Mouse (Mus musculus): ENCODE measurements around the gene Lcn12. TPM values are rescaled to one million over a fixed set of nuclear protein-coding genes. Genes with fewer than 3 reads are reported as not detected.
A peak's percentile ranks its signal among the peaks of the same experiment; 100 is the strongest.

Gene Lcn12
- polyA plus RNA-seq, 1 experiment from 2014 or later: not detected

- WGBS: 76% methylated on average over 9 of the region's 9 CpGs
- Histone ChIP-seq H3K36me3 (0 out of 2 replicates have a peak, but pooled peaks cover 9% of the 10 kb centered on the region), H3K9me3 (replicated peaks) (no peaks in the 10 kb centered on the region), H3K9ac (no peak overlapping the region), H3K4me1 (peaks cover 33% of the 10 kb centered on the region), H3K27me3 (no peaks in the 10 kb centered on the region), H3K4me3 (replicated peaks) (peak overlapping the region; percentile 8; the same call in 1 of the 2 replicates), H3K27ac (replicated peaks) (0 out of 2 replicates have a peak overlapping the region, but pooled peaks have one; percentile 36), H3K4me2 (replicated peaks) (no peak overlapping the region)
- no peak for ATAC-seq (ENCODE audit: insufficient number of reproducible peaks, low FRiP score, low TSS enrichment, low read depth)
Measured at GRCm38 (mm10) chr2:25457022-25457896, 36.5 kb downstream of the Lcn12 start.

DNA sequence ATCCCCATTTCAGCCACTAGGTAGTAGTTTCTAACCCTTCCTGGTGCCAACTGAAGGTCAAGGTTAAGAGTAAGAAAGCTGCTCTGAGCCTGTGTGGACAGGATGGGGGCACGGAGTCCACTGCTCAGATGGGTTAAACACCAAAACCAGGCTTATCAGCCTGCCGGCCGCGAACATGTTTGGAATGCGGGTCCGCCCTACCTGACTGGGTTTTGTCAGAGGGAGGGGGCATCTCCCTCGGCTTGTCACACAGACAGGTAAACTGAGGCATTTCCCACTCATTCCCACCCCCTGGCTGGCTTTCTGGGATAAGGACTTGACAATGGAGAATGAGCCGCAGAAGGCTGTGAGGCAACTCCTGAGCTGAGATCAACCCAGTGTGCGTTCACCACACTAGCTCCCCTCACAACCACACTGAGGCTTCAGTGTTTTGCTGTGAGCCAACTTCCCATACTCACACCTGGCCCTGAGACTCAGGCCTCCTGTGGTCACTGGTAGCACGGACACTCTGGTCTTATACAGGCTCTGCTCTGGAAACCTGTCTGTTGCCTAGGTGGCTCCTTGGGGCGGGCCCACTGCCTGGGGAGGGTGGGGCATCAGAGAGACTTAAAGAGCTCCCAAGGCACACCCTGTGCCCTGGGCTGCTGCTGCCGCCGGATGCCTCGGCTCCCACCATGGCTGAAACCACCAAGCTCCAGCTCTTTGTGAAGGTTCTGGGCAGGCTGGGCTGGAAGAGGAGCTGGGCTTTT, 37.3 kb downstream of the Lcn12 start, which contains the start of gene Clic3:
TSS of gene Clic3 (plus strand) at position 634 of the 749 bp plus-strand sequence.
- no peaks in the 10 kb centered on the region for H3K27me3 ChIP-seq
- H3K27ac ChIP-seq (replicated peaks): 0 out of 2 replicates have a peak within 1 kb of the TSS, but pooled peaks have one; percentile 36
- 53% methylated on average over 14 of the region's 14 CpGs for WGBS
- H3K9me3 ChIP-seq (replicated peaks): no peaks in the 10 kb centered on the region
- 0 out of 2 replicates have a peak, but pooled peaks cover 9% of the 10 kb centered on the region for H3K36me3 ChIP-seq
- no peak within 1 kb of the TSS for H3K9ac ChIP-seq
- no peak for ATAC-seq (ENCODE audit: insufficient number of reproducible peaks, low FRiP score, low TSS enrichment, low read depth)
- H3K4me2 ChIP-seq (replicated peaks): no peak within 1 kb of the TSS
- peak within 1 kb of the TSS; percentile 8; the same call in 1 of the 2 replicates for H3K4me3 ChIP-seq (replicated peaks)
- peaks cover 28% of the 10 kb centered on the region for H3K4me1 ChIP-seq

DNA sequence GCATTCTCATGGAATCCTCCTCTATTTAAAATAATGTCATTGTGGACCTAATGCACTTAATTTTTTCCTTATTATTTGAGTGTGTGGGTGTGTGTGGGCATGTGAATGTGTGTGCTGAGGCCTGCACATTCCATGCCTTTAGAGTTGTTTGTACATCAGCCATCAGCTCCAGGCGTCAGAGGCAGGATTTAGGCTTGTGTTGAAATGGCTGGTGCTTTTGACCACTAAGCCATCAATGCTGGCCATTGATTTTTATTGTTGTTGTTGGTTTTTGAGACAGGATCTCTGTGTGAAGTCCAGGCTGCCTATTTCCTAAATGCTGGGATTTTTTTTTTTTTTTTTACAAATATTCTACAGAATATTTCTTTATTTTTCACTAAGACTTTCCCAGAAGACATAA, 40.8 kb downstream of the Lcn12 start:
- 46% methylated on average over 1 of the region's 1 CpGs for WGBS

GRCm38 (mm10) chr2:25450853-25451647, 42.7 kb downstream of the Lcn12 start:
- Histone ChIP-seq H3K27me3 (no peaks in the 10 kb centered on the region), H3K4me3 (replicated peaks) (no peak overlapping the region)
- WGBS: 75% methylated on average over 8 of the region's 8 CpGs

More for the DNA sequence above, 40.8 kb downstream of the Lcn12 start:
- Histone ChIP-seq H3K4me3 (replicated peaks) (no peak overlapping the region), H3K27me3 (no peaks in the 10 kb centered on the region), H3K4me1 (0 out of 2 replicates have a peak, but pooled peaks cover 4% of the 10 kb centered on the region), H3K27ac (replicated peaks) (no peak overlapping the region), H3K9me3 (replicated peaks) (no peaks in the 10 kb centered on the region), H3K36me3 (no peaks in the 10 kb centered on the region), H3K9ac (no peak overlapping the region), H3K4me2 (replicated peaks) (no peak overlapping the region)
- ATAC-seq (ENCODE audit: insufficient number of reproducible peaks, low FRiP score, low TSS enrichment, low read depth): no peak

GRCm38 (mm10) chr2:25442682-25443081, 51.0 kb downstream of the Lcn12 start:
- 88% methylated on average over 14 of the region's 14 CpGs for WGBS
- ATAC-seq (ENCODE audit: insufficient number of reproducible peaks, low FRiP score, low TSS enrichment, low read depth): no peak
- Histone ChIP-seq H3K4me1 (no peaks in the 10 kb centered on the region), H3K27ac (replicated peaks) (no peak overlapping the region), H3K4me2 (replicated peaks) (no peak overlapping the region), H3K9ac (no peak overlapping the region), H3K27me3 (no peaks in the 10 kb centered on the region), H3K36me3 (peaks cover 16% of the 10 kb centered on the region; the same call in 1 of the 2 replicates), H3K9me3 (replicated peaks) (no peaks in the 10 kb centered on the region), H3K4me3 (replicated peaks) (no peak overlapping the region)

More at GRCm38 (mm10) chr2:25450853-25451647, 42.7 kb downstream of the Lcn12 start:
- Histone ChIP-seq H3K4me2 (replicated peaks) (no peak overlapping the region), H3K4me1 (no peaks in the 10 kb centered on the region), H3K9me3 (replicated peaks) (no peaks in the 10 kb centered on the region), H3K36me3 (no peaks in the 10 kb centered on the region), H3K9ac (no peak overlapping the region), H3K27ac (replicated peaks) (no peak overlapping the region)
- no peak for ATAC-seq (ENCODE audit: insufficient number of reproducible peaks, low FRiP score, low TSS enrichment, low read depth)

DNA sequence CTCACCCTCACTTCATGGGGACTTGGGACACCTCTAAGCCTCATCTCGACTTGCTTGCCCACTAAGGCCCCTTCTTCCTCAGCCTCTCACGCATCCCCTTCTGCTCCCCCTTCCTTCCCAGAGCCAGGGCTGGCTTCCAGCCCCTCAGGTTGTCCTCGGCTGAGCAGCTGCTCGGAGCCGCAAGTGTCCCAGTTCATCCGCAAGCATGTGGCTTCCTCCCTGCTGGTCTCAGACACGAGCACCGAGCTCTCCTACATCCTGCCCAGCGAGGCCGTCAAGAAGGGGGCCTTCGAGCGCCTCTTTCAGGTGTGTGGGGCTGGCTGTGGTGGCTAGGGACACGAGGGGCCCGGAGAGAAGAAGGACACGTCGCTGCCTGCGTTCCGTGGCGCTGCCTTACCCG, 52.6 kb downstream of the Lcn12 start:
- Histone ChIP-seq H3K36me3 (peaks cover 23% of the 10 kb centered on the region; the same call in 1 of the 2 replicates), H3K9ac (no peak overlapping the region), H3K4me1 (no peaks in the 10 kb centered on the region), H3K9me3 (replicated peaks) (no peaks in the 10 kb centered on the region), H3K27me3 (no peaks in the 10 kb centered on the region), H3K27ac (replicated peaks) (no peak overlapping the region), H3K4me2 (replicated peaks) (no peak overlapping the region), H3K4me3 (replicated peaks) (no peak overlapping the region)
- 82% methylated on average over 20 of the region's 20 CpGs for WGBS
- ATAC-seq (ENCODE audit: insufficient number of reproducible peaks, low FRiP score, low TSS enrichment, low read depth): no peak

Small RNA genes lying within 50 kb of the gene (microRNA-seq; reads per million reads assigned to microRNA genes)
- not detected for gene Mir3087 (ENCODE audit: borderline number of aligned reads)

Other genes with a start within 250 kb of the Lcn12 start
- gene AL732309.1, start 247.0 kb downstream of the Lcn12 start, polyA plus RNA-seq (2015; fragmentation: Nextera tagmentation; extraction: Ambion mirVana): 8.2 and 9.4 TPM in 2 replicates
- gene Tmem203, start 238.5 kb downstream of the Lcn12 start, polyA plus RNA-seq (2015; fragmentation: Nextera tagmentation; extraction: Ambion mirVana): 23.8 and 25.6 TPM in 2 replicates
- 10.2 TPM in 2 replicates for gene Tprn, start 231.3 kb downstream of the Lcn12 start, polyA plus RNA-seq (2015; fragmentation: Nextera tagmentation; extraction: Ambion mirVana)
- 258 and 263 TPM in 2 replicates for gene Ssna1, start 221.5 kb downstream of the Lcn12 start, polyA plus RNA-seq (2015; fragmentation: Nextera tagmentation; extraction: Ambion mirVana)
- gene Anapc2, start 221.4 kb downstream of the Lcn12 start, polyA plus RNA-seq (2015; fragmentation: Nextera tagmentation; extraction: Ambion mirVana): 134 and 136 TPM in 2 replicates
- gene Tmem210, start 205.8 kb downstream of the Lcn12 start, polyA plus RNA-seq (2015; fragmentation: Nextera tagmentation; extraction: Ambion mirVana): not detected in 2 replicates
- 4.9 and 5.2 TPM in 2 replicates for gene Lrrc26, start 204.0 kb downstream of the Lcn12 start, polyA plus RNA-seq (2015; fragmentation: Nextera tagmentation; extraction: Ambion mirVana)
- gene Grin1, start 174.7 kb downstream of the Lcn12 start, polyA plus RNA-seq (2015; fragmentation: Nextera tagmentation; extraction: Ambion mirVana): 0.33 and 0.71 TPM in 2 replicates
- gene Man1b1, start 161.6 kb downstream of the Lcn12 start, polyA plus RNA-seq (2015; fragmentation: Nextera tagmentation; extraction: Ambion mirVana): 54.4 and 55.5 TPM in 2 replicates
- 24.6 and 25.5 TPM in 2 replicates for gene Dpp7, start 137.6 kb downstream of the Lcn12 start, polyA plus RNA-seq (2015; fragmentation: Nextera tagmentation; extraction: Ambion mirVana)
- 18.4 and 21.7 TPM in 2 replicates for gene Uap1l1, start 128.2 kb downstream of the Lcn12 start, polyA plus RNA-seq (2015; fragmentation: Nextera tagmentation; extraction: Ambion mirVana)
- 29.2 and 32.8 TPM in 2 replicates for gene Sapcd2, start 121.6 kb downstream of the Lcn12 start, polyA plus RNA-seq (2015; fragmentation: Nextera tagmentation; extraction: Ambion mirVana)
- 7.4 and 9.0 TPM in 2 replicates for gene Entpd2, start 98.0 kb downstream of the Lcn12 start, polyA plus RNA-seq (2015; fragmentation: Nextera tagmentation; extraction: Ambion mirVana)
- 64.9 and 67.8 TPM in 2 replicates for gene Npdc1, start 94.6 kb downstream of the Lcn12 start, polyA plus RNA-seq (2015; fragmentation: Nextera tagmentation; extraction: Ambion mirVana)
- 0.08 and 0.20 TPM in 2 replicates for gene Fut7, start 70.6 kb downstream of the Lcn12 start, polyA plus RNA-seq (2015; fragmentation: Nextera tagmentation; extraction: Ambion mirVana)
- gene Abca2, start 65.2 kb downstream of the Lcn12 start, polyA plus RNA-seq (2015; fragmentation: Nextera tagmentation; extraction: Ambion mirVana): 4.0 and 4.1 TPM in 2 replicates
- 72.8 and 75.5 TPM in 2 replicates for gene Clic3, start 37.1 kb downstream of the Lcn12 start, polyA plus RNA-seq (2015; fragmentation: Nextera tagmentation; extraction: Ambion mirVana)
- gene Paxx, start 32.8 kb downstream of the Lcn12 start, polyA plus RNA-seq (2015; fragmentation: Nextera tagmentation; extraction: Ambion mirVana): 48.7 and 49.1 TPM in 2 replicates
- gene Ptgds, start 23.9 kb downstream of the Lcn12 start, polyA plus RNA-seq (2015; fragmentation: Nextera tagmentation; extraction: Ambion mirVana): 18.7 and 20.8 TPM in 2 replicates
- 81.2 and 96.3 TPM in 2 replicates for gene Fbxw5, start 6.8 kb upstream of the Lcn12 start, polyA plus RNA-seq (2015; fragmentation: Nextera tagmentation; extraction: Ambion mirVana)
- 5.6 and 7.2 TPM in 2 replicates for gene C8g, start 7.8 kb upstream of the Lcn12 start, polyA plus RNA-seq (2015; fragmentation: Nextera tagmentation; extraction: Ambion mirVana)
- gene Traf2, start 53.0 kb upstream of the Lcn12 start, polyA plus RNA-seq (2015; fragmentation: Nextera tagmentation; extraction: Ambion mirVana): 34.8 and 36.2 TPM in 2 replicates
- gene Edf1, start 63.9 kb upstream of the Lcn12 start, polyA plus RNA-seq (2015; fragmentation: Nextera tagmentation; extraction: Ambion mirVana): 355 and 373 TPM in 2 replicates
- gene Mamdc4, start 80.9 kb upstream of the Lcn12 start, polyA plus RNA-seq (2015; fragmentation: Nextera tagmentation; extraction: Ambion mirVana): 3.3 and 4.9 TPM in 2 replicates
- gene Phpt1, start 81.3 kb upstream of the Lcn12 start, polyA plus RNA-seq (2015; fragmentation: Nextera tagmentation; extraction: Ambion mirVana): 147 and 157 TPM in 2 replicates
- 0.60 and 0.63 TPM in 2 replicates for gene Ajm1, start 87.8 kb upstream of the Lcn12 start, polyA plus RNA-seq (2015; fragmentation: Nextera tagmentation; extraction: Ambion mirVana)
- 82.1 and 83.3 TPM in 2 replicates for gene Rabl6, start 114.6 kb upstream of the Lcn12 start, polyA plus RNA-seq (2015; fragmentation: Nextera tagmentation; extraction: Ambion mirVana)
- gene Ccdc183, start 123.8 kb upstream of the Lcn12 start, polyA plus RNA-seq (2015; fragmentation: Nextera tagmentation; extraction: Ambion mirVana): 0.29 and 0.42 TPM in 2 replicates
- 28.6 and 30.5 TPM in 2 replicates for gene Tmem141, start 128.1 kb upstream of the Lcn12 start, polyA plus RNA-seq (2015; fragmentation: Nextera tagmentation; extraction: Ambion mirVana)
- gene Fcna, start 134.1 kb upstream of the Lcn12 start, polyA plus RNA-seq (2015; fragmentation: Nextera tagmentation; extraction: Ambion mirVana): 2.8 and 3.5 TPM in 2 replicates
- gene Lcn8, start 159.2 kb upstream of the Lcn12 start, polyA plus RNA-seq (2015; fragmentation: Nextera tagmentation; extraction: Ambion mirVana): not detected in 2 replicates
- not detected in 2 replicates for gene Lcn5, start 164.0 kb upstream of the Lcn12 start, polyA plus RNA-seq (2015; fragmentation: Nextera tagmentation; extraction: Ambion mirVana)
- not detected in 2 replicates for gene Lcn6, start 182.9 kb upstream of the Lcn12 start, polyA plus RNA-seq (2015; fragmentation: Nextera tagmentation; extraction: Ambion mirVana)
- not detected in 2 replicates for gene Lcn10, start 188.8 kb upstream of the Lcn12 start, polyA plus RNA-seq (2015; fragmentation: Nextera tagmentation; extraction: Ambion mirVana)
- gene Obp2a, start 206.1 kb upstream of the Lcn12 start, polyA plus RNA-seq (2015; fragmentation: Nextera tagmentation; extraction: Ambion mirVana): not detected in 2 replicates
- gene Bmyc, start 212.8 kb upstream of the Lcn12 start, polyA plus RNA-seq (2015; fragmentation: Nextera tagmentation; extraction: Ambion mirVana): 91.8 and 93.2 TPM in 2 replicates
- not detected in 2 replicates for gene Obp2b, start 243.1 kb upstream of the Lcn12 start, polyA plus RNA-seq (2015; fragmentation: Nextera tagmentation; extraction: Ambion mirVana)

All from embryonic facial prominence, embryonic 15.5 days (tissue).